Mouse (Mus musculus): Measurements from ENCODE around the gene Ccl7. TPM values are rescaled to one million over a fixed set of nuclear protein-coding genes. Genes with fewer than 3 reads are reported as not detected.

Gene Ccl7
- polyA plus RNA-seq, 1 experiment = not detected

- Histone ChIP-seq H3K27ac (ENCODE audit: control insufficient read depth, insufficient read depth, low read depth, low read length) (no peak overlapping the region), H3K36me3 (ENCODE audit: control insufficient read depth, insufficient read depth, low read length) (no peaks in the 10 kb centered on the region), H3K27me3 (ENCODE audit: control insufficient read depth, insufficient read depth, low read length) (no peaks in the 10 kb centered on the region), H3K4me1 (ENCODE audit: control insufficient read depth, insufficient read depth, low read length) (no peaks in the 10 kb centered on the region), H3K4me3 (ENCODE audit: control insufficient read depth, low read depth, low read length) (no peak overlapping the region)
- TF ChIP-seq CTCF (IDR thresholded peaks at IDR 0.05; ENCODE audit: control insufficient read depth, insufficient read depth, insufficient replicate concordance, low read depth, low read length) = no peak
- no peak for TF ChIP-seq POLR2A (IDR thresholded peaks at IDR 0.05; ENCODE audit: control insufficient read depth, low read depth, low read length)
Observed at GRCm38 (mm10) chr11:82072984-82073383, 27.5 kb downstream of the Ccl7 start.

GRCm38 (mm10) chr11:82073686-82074085 lies 28.2 kb downstream of the Ccl7 start:
- H3K27ac ChIP-seq (ENCODE audit: control insufficient read depth, insufficient read depth, low read depth, low read length) = no peak overlapping the region
- no peaks in the 10 kb centered on the region for H3K36me3 ChIP-seq (ENCODE audit: control insufficient read depth, insufficient read depth, low read length)
- H3K4me1 ChIP-seq (ENCODE audit: control insufficient read depth, insufficient read depth, low read length) = no peaks in the 10 kb centered on the region
- no peaks in the 10 kb centered on the region for H3K27me3 ChIP-seq (ENCODE audit: control insufficient read depth, insufficient read depth, low read length)
- TF ChIP-seq CTCF (IDR thresholded peaks at IDR 0.05; ENCODE audit: control insufficient read depth, insufficient read depth, insufficient replicate concordance, low read depth, low read length) = no peak
- TF ChIP-seq POLR2A (IDR thresholded peaks at IDR 0.05; ENCODE audit: control insufficient read depth, low read depth, low read length) = no peak
- no peak overlapping the region for H3K4me3 ChIP-seq (ENCODE audit: control insufficient read depth, low read depth, low read length)

- H3K36me3 ChIP-seq (ENCODE audit: control insufficient read depth, insufficient read depth, low read length) = no peaks in the 10 kb centered on the region
- no peak overlapping the region for H3K27ac ChIP-seq (ENCODE audit: control insufficient read depth, insufficient read depth, low read depth, low read length)
- H3K27me3 ChIP-seq (ENCODE audit: control insufficient read depth, insufficient read depth, low read length) = no peaks in the 10 kb centered on the region
- no peaks in the 10 kb centered on the region for H3K4me1 ChIP-seq (ENCODE audit: control insufficient read depth, insufficient read depth, low read length)
- TF ChIP-seq CTCF (IDR thresholded peaks at IDR 0.05; ENCODE audit: control insufficient read depth, insufficient read depth, insufficient replicate concordance, low read depth, low read length) (no peak), POLR2A (IDR thresholded peaks at IDR 0.05; ENCODE audit: control insufficient read depth, low read depth, low read length) (no peak)
- H3K4me3 ChIP-seq (ENCODE audit: control insufficient read depth, low read depth, low read length) = no peak overlapping the region
Observed at GRCm38 (mm10) chr11:82077031-82077430, 31.5 kb downstream of the Ccl7 start.

GRCm38 (mm10) chr11:82078136-82078730 lies 32.7 kb downstream of the Ccl7 start:
- H3K27me3 ChIP-seq (ENCODE audit: control insufficient read depth, insufficient read depth, low read length) = no peaks in the 10 kb centered on the region
- no peaks in the 10 kb centered on the region for H3K36me3 ChIP-seq (ENCODE audit: control insufficient read depth, insufficient read depth, low read length)
- TF ChIP-seq CTCF (IDR thresholded peaks at IDR 0.05; ENCODE audit: control insufficient read depth, insufficient read depth, insufficient replicate concordance, low read depth, low read length) (no peak), POLR2A (IDR thresholded peaks at IDR 0.05; ENCODE audit: control insufficient read depth, low read depth, low read length) (no peak)
- no peak overlapping the region for H3K4me3 ChIP-seq (ENCODE audit: control insufficient read depth, low read depth, low read length)
- H3K4me1 ChIP-seq (ENCODE audit: control insufficient read depth, insufficient read depth, low read length) = no peaks in the 10 kb centered on the region
- no peak overlapping the region for H3K27ac ChIP-seq (ENCODE audit: control insufficient read depth, insufficient read depth, low read depth, low read length)

GRCm38 (mm10) chr11:82080865-82081264 lies 35.4 kb downstream of the Ccl7 start:
- Histone ChIP-seq H3K27me3 (ENCODE audit: control insufficient read depth, insufficient read depth, low read length) (no peaks in the 10 kb centered on the region), H3K4me3 (ENCODE audit: control insufficient read depth, low read depth, low read length) (no peak overlapping the region), H3K36me3 (ENCODE audit: control insufficient read depth, insufficient read depth, low read length) (no peaks in the 10 kb centered on the region), H3K27ac (ENCODE audit: control insufficient read depth, insufficient read depth, low read depth, low read length) (no peak overlapping the region), H3K4me1 (ENCODE audit: control insufficient read depth, insufficient read depth, low read length) (no peaks in the 10 kb centered on the region)
- no peak for TF ChIP-seq CTCF (IDR thresholded peaks at IDR 0.05; ENCODE audit: control insufficient read depth, insufficient read depth, insufficient replicate concordance, low read depth, low read length)
- TF ChIP-seq POLR2A (IDR thresholded peaks at IDR 0.05; ENCODE audit: control insufficient read depth, low read depth, low read length) = no peak

- H3K4me3 ChIP-seq (ENCODE audit: control insufficient read depth, low read depth, low read length) = no peak overlapping the region
- no peaks in the 10 kb centered on the region for H3K27me3 ChIP-seq (ENCODE audit: control insufficient read depth, insufficient read depth, low read length)
- TF ChIP-seq CTCF (IDR thresholded peaks at IDR 0.05; ENCODE audit: control insufficient read depth, insufficient read depth, insufficient replicate concordance, low read depth, low read length) (no peak), POLR2A (IDR thresholded peaks at IDR 0.05; ENCODE audit: control insufficient read depth, low read depth, low read length) (no peak)
- no peaks in the 10 kb centered on the region for H3K4me1 ChIP-seq (ENCODE audit: control insufficient read depth, insufficient read depth, low read length)
- H3K27ac ChIP-seq (ENCODE audit: control insufficient read depth, insufficient read depth, low read depth, low read length) = no peak overlapping the region
- H3K36me3 ChIP-seq (ENCODE audit: control insufficient read depth, insufficient read depth, low read length) = no peaks in the 10 kb centered on the region
Observed at GRCm38 (mm10) chr11:82084360-82084759, 38.8 kb downstream of the Ccl7 start.

Other genes starting within 250 kb of the Ccl7 start
- not detected in 2 replicates for gene 5530401A14Rik, start 185.0 kb upstream of the Ccl7 start, polyA plus RNA-seq (2012; rRNA removed)
- 0.41 and 0.58 TPM in 2 replicates for gene Asic2, start 77.3 kb upstream of the Ccl7 start, polyA plus RNA-seq (2012; rRNA removed)
- 0.13 and 0.15 TPM in 2 replicates for gene Ccl2, start 10.1 kb upstream of the Ccl7 start, polyA plus RNA-seq (2012; rRNA removed)
- gene Gm17268, start 7.2 kb upstream of the Ccl7 start, polyA plus RNA-seq (2012; rRNA removed) = not detected in 2 replicates
- 0.16 TPM in 1 of 2 replicates, not detected in the other for gene Ccl11, start 12.1 kb downstream of the Ccl7 start, polyA plus RNA-seq (2012; rRNA removed)
- 0.25 and 0.99 TPM in 2 replicates for gene Ccl12, start 56.1 kb downstream of the Ccl7 start, polyA plus RNA-seq (2012; rRNA removed)
- 1.1 and 2.5 TPM in 2 replicates for gene Ccl8, start 69.5 kb downstream of the Ccl7 start, polyA plus RNA-seq (2012; rRNA removed)